Mouse (Mus musculus) heart, postnatal 0 days (tissue): ENCODE results near the gene Nolc1.

ENCODE experiments used
- CTCF ChIP-seq: IDR thresholded peaks from 2 replicates; pipeline ENCODE4 v1.5.1; 2016; ENCODE audit warnings: antibody characterized with exemption, control low read depth, low read depth
- EP300 ChIP-seq: IDR thresholded peaks from 2 replicates; pipeline ENCODE4 v1.6.1; 2016; ENCODE audit warnings: antibody characterized with exemption, low read depth

DNA sequence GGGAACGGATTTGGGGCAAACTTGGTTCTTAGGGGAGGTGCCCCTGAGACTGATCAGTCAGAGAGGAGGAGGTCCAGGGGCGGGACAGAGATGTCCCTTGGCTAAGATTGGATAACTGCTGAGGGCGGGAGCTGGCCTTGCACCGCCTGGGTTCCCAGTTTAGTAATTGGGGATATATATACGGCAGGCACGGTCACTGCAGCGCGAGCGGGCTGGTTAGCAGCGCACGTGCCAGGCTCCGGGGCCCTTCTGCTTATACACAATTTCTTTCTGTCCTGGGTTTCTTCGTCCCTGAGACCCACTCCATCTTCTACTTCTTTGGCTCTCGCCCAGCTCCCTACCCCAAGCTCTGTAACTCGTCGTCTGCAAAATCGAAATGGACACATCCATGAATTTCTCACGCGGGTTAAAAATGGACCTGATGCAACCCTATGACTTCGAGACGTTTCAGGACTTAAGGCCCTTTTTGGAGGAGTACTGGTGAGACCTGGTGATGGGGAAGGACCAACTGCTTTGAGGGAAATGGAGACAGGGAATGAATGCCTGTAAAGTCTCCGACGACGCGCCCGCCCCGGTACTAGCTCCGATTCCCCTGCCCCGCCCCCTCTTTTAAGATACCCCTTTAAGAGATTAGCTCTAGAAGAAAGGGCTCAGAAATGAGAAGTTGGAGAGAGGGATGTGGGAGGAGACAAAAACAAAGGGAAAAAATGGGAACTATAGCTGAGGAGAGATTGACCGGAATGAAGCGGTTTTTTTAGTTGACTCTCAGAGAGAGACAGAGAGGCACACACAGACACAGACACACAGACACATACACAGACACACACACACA, 56.2 kb downstream of the Nolc1 start, which contains the start of gene Elovl3:
- TF ChIP-seq CTCF (no peak), EP300 (no peak)
